Mouse (Mus musculus) cerebellum, postnatal 10 days (tissue): ENCODE data around the gene Car15.

Experiments
- DNase-seq, 2 experiments: peaks; one replicate each; pipeline ENCODE4 v3.0.0; 2021; ENCODE audit warnings: mixed read lengths in 2 of 2

Car15 gene

DNA sequence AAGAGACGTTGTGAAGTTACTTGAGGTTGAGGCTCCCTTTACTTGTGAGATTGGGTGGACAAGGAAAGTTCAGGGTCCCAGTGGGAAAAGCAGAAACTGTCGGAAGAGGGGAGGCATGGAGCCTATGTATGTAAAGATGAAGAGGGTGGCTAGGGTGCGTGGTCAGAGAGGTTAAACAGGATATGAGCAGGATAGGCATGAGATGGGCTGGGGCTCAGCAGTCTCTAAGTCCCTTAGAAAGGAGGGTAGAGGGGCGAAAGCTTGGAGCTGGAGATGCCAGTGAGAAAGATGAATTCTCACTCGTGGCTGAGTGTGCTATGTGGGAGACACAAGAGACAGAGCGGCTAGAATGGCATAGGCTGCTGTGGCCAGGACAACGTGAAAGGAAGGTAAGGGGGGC, 5.3 kb downstream of the Car15 start, which contains the start of gene B830017H08Rik:
Gene B830017H08Rik, plus strand, starts transcription at position 301 of the 400 bp plus-strand sequence.
- no peak for DNase-seq

GRCm38 (mm10) chr16:17831781-17832180, 6.4 kb downstream of the Car15 start:
- no peak for DNase-seq

GRCm38 (mm10) chr16:17830385-17831178, 7.6 kb downstream of the Car15 start:
- DNase-seq: peak in 1 of 2 experiments; percentile 72

DNA sequence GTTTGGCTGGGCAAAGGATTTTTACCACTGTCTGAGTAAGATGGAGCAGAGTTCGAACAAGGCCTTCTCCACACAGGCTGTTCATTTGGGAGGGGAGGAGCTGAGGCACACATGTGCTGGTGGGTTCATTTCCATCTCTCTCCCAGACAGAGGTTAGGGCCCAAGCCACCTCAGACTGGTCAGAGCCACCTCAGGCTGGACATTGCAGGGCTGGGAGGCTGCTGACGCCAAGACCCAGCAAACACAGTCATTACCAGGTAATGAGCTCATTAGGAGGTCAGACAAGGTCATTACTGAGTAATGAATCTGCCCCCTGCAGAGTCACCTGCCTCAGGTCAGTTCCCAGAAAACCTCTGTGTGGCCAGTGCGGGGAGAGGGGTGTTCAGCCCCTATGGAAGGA, 9.3 kb downstream of the Car15 start:
- no peak for DNase-seq

DNA sequence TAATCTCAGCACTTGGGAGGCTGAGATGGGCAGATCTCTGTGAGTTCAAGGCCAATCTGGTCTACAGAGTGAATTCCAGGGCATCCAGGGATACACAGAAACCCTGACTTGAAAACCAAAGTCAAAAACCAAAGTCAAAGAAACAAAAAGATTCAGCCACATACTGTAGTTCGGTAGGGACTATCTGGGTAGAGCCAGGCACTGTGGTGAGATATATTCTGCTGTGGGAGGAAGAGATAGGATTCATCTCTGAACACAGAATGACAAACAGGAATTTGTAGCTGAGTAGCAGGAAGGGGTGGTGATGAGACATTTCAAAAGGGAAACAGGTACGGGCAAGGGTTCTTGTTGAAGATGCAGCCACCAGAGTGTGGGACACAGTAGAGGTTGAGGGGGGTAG, 9.9 kb downstream of the Car15 start:
- no peak for DNase-seq

GRCm38 (mm10) chr16:17826500-17826899, 11.7 kb downstream of the Car15 start:
- DNase-seq: peak; percentile 75 to 80

DNA sequence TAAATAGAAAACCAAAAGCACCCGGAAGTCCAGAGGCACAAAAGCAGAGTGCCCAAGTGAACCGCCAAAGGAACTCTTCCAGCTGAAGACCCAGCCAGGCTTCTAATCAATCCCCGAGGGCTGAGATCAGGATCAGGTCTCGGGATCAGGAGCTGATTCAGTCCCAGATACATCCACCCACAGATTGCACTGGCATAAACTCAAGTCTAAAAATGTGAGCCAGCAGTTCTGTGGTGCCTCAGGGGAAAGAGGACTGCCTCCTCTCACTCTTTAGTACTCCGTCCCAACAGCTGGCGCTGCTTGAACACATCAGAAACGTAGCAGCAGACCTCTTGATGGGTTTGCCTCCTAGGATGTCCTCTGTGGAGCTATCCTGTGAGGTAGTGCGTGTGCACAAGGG, 21.6 kb downstream of the Car15 start:
- no peak for DNase-seq

DNA sequence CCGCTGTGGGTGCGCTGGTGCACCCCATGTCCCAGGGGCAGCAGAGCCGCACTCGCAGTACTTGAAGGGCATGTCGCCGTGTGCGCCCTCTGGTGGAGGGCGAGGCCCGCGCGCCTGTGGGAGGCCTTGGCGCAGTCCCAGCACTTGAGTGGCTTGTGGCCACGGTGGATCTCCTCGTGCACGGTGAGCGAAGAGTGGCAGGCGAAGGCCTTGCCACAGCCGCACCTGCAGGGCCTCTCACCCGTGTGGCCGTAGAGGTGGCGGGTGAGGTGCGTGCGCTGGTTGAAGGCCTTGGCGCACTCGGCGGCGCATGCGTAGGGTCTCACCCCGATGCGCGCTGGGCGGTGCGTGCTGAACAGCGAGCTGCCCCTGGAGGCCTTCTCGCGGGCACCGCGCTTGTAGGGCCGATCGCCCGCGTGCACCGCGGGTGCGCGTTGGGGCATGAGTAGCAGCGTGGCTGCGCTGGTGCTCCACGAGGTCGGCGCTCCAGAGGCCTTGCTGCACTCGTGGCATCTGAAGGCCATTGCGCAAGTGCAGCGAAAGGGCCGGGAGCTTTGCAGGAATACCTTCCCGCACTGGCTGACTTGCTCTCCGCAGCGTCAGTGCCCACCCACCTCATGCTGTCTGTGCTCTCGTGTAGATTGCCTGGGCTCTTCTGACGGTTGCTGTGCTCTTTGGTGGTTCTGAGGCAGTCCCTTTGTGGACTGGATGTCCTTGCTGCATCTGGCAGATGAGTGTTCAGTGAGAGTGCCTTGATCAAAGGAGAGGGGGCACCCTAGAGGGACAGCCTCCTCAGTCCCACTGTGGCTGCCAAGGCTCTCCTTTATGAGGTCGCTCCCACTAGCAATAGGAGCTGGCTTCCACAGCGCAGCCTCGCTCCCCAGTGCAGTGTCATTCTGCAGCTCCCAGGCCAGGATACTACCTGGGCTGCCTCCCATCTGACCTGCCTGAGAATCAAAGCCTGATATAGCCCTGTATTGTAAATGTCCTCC, 22.5 kb downstream of the Car15 start:
- DNase-seq: peak; percentile 82 to 84

DNA sequence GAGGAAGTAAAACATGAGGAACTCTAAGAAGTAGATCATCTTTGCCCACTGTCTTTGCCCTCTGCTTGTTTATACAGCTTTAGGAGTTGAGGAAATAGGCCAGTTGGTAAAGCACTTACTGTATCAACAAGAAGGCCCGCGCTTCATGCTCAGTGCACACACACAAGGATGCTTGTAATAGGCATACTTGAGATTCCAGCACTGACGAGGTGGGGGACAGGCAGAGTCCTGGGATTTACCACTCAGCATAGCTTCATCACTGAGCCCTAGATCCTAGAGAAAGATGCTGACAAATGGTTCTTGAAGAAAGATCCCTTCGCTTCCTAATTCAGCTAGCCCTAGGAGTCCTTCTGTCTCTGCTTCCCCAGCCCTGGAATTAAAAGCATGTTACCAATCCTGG, 25.0 kb downstream of the Car15 start:
- DNase-seq: no peak

- DNase-seq: peak; percentile 52 to 63
These were observed 26.0 kb downstream of the Car15 start for GRCm38 (mm10) chr16:17812120-17812519.

- DNase-seq: peak; percentile 38 to 51
These were observed 28.5 kb downstream of the Car15 start for GRCm38 (mm10) chr16:17809711-17810110.

GRCm38 (mm10) chr16:17809125-17809524, 29.0 kb downstream of the Car15 start:
- DNase-seq: peak; percentile 68 to 72

GRCm38 (mm10) chr16:17807192-17808009, 30.8 kb downstream of the Car15 start:
- DNase-seq: peak; percentile 92 to 93

DNA sequence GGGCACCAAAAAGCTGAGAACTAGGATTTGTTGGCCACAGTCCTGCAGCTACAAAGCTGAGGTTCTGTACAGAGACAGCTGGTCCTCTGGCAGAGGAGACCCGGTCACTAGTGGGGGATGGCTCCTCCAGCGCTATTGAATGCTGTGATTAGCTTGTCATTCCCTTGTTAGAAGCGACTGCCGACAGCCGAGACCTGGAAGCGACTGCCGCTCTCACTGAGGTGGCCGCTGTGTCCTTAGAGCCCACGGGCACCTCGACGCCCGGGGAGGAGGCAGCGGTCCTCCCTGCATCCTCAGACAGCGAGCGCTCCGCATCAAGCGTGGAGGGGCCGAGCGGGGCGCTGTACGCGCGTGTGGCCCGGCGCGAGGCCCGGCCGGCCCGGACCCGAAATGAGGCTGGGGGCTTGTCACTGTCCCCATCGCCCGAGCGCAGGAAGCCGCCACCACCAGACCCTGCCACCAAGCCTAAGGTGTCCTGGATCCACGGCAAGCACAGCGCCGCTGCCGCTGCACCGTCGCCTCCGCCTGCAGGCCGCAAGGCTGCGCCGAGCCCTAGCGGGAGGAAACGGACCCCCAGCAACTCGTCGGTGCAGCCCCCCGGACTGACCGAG, 31.5 kb downstream of the Car15 start:
- DNase-seq: peak; percentile 47 to 64

DNA sequence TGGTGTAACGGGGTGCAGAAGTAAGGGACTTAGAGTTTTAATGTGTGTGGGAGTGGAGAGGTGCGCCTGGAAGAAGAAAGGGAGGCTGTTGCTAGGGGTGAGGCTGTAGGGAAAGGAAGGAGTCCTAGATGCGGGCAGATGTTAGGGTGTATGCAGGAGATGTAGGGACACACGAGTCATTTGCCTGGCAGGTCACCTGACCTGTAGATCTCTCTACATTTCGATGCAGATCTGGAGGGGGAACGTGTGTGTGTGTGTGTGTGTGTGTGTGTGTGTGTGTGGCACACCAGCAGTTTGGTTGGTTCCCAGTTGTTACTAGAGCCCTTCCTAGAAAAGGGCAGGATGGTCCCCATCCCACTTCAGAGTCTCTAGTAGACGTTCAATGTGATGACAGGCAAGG, 33.2 kb downstream of the Car15 start:
- no peak for DNase-seq

DNA sequence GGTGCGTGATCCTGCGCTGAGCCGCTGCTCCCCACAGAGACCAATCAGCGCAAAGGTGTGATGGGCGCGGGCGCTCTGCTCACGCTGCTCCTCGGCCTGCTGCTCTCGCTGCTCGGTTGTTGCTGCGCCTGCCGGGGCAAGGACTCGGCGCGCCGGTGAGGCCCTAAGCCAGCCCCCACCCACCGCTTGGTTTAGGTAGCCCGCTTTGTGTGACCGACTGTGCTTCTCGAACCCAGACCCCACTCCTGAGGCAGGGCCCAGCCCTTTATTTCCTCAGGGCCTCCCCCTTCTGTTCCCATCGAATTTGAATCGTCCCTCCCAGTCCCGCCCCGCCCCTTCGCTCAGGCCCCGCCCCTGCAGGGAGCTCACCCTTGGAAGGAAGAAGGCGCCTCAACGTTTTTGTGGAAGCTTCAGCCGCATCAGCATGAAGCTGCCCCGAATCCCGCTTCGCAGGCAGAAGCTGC, 33.7 kb downstream of the Car15 start:
- peak; percentile 39 to 42 for DNase-seq

GRCm38 (mm10) chr16:17803675-17804448, 34.3 kb downstream of the Car15 start:
- DNase-seq: no peak

DNA sequence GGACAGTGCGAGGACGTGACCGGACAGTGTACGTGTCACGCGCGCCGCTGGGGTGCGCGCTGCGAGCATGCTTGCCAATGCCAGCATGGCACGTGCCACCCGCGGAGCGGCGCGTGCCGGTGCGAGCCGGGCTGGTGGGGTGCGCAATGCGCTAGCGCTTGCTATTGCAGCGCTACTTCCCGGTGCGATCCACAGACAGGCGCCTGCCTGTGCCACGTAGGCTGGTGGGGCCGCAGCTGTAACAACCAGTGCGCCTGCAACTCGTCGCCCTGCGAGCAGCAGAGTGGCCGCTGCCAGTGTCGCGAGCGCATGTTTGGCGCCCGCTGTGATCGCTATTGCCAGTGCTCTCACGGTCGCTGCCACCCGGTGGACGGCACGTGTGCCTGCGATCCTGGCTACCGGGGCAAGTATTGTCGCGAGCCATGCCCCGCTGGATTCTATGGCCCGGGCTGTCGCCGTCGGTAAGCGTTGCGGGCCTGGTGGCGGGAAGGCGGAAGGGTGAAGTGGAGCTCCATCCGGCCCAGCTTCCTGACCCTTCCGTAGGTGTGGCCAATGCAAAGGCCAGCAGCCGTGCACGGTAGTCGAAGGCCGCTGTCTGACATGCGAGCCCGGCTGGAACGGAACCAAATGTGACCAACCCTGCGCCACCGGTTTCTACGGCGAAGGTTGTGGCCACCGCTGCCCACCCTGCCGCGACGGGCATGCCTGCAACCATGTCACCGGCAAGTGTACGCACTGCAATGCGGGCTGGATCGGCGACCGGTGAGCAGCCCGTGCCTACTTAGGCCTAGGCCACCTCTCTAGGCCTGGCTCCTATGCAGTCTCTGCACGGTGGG, 35.1 kb downstream of the Car15 start:
- DNase-seq: peak; percentile 51 to 63

DNA sequence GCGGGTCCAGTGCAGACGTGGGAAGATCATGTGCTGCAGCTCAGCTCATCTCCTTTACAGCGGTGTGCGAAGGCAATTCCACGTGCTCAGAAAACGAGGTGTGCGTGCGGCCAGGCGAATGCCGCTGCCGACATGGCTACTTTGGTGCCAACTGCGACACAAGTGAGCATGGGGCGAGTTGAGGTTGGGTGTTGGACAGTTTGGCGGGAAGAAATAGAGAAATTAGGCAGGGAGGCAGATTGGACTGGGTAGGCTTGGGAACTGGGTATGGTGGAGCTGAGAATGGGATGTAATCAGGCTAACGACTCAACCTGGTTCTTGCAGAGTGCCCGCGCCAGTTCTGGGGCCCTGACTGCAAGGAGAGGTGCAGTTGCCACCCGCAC, 35.7 kb downstream of the Car15 start:
- DNase-seq: no peak

DNA sequence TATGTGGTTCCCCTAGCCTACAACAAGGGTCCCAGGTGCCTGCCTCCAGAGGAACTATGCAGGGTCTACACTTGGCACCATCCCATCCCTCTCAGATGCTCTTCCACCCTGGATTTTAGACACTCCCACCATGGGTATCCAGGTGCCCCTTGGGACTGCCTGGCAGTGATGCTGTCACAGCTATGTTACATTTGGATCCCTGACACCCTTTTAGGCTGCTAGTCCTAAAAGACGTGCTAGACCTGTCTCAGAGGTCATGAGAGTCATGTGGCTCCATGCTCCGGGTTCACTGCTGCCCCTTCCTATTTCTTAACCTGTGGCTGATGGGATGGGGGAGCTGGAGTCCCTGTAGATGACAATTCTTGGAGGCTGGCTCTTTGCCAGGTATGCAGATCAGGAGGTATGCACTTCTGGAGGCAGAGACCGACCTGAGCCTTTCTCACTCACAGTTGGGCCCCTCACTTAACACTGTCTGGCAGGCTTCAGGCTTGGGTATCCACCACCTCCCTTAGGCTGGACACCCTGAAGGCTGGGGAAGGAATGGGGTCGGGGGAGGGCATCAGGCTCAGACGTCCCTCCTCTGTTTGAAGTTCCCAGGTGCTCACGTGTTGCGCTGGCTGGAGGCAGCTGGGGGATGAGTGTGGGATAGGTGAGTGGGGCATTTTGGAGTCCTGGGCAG, 36.2 kb downstream of the Car15 start:
- peak in 1 of 2 experiments; percentile 33 for DNase-seq
